Mouse (Mus musculus) c-Kit-negative CD71-positive TER-119-positive erythroid progenitor cells, embryonic 14.5 days (primary cell): ENCODE data around the gene Gm36028.

Source experiments
- DNase-seq: peaks from one replicate; pipeline ENCODE4 v3.0.0-alpha.2; 2013; ENCODE audit warnings: low read depth, low spot score

Gm36028 gene

GRCm38 (mm10) chr16:37860213-37860612 lies 733 bp downstream of the Gm36028 start:
- DNase-seq, result no peak

DNA sequence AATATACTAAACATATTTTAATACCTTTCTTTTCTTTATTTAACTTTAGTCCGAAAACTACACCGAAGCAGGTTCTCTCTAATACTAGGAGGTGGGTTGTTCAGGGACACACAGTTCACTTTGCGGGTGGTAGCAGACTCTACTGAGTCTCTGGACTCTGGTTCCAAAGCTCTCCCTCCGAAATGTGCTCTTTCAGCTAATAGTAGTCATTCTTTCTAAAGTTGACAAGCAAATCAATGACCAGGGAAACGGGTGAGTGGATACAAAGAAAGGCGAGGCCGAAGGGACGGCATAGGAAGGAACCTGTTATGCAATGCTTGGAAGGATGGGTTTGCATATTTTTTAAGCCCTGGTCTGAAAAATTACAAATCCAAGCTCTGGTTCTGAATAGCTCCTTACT lies 3.5 kb downstream of the Gm36028 start:
- no peak for DNase-seq

DNA sequence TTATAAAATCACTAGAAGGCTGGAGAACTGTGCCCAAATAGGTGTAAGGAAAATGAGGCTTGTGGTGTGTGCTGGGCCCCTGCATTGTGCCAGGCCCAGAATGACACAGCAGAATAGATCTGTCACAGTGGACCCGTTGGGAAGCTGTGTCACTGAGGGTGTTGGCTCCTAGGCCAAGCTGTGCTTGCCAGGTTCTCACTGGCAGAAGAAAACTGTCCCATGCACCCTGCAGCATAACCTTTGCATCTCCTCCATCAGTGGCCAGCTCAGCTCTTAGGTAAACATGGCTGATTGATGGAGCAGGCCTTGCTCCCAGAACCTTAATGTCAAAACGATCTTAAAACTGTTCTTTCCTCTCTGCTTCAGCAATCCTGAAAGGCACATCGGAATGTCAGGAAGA lies 4.6 kb downstream of the Gm36028 start:
- no peak for DNase-seq

GRCm38 (mm10) chr16:37855583-37855982 lies 5.4 kb downstream of the Gm36028 start:
- DNase-seq, result no peak

DNA sequence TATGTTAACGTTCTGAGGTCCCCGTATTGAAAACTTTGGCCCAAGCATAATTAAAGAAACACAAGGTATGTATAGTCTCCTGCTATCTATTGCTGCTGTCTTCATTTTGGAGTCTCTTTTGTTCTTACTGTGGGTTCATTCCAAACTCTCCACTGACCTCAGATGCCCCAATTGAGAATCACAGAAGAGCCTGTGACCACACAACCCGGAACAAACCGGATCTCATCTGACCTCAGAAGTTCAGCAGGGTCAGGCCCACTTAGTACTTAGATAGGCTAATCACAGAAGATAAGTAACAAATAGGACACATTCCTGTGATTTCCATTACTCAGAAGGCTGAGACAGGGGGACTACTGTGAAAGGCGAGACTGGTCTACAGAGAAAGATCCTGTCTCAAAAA lies 6.4 kb downstream of the Gm36028 start:
- DNase-seq, result no peak

DNA sequence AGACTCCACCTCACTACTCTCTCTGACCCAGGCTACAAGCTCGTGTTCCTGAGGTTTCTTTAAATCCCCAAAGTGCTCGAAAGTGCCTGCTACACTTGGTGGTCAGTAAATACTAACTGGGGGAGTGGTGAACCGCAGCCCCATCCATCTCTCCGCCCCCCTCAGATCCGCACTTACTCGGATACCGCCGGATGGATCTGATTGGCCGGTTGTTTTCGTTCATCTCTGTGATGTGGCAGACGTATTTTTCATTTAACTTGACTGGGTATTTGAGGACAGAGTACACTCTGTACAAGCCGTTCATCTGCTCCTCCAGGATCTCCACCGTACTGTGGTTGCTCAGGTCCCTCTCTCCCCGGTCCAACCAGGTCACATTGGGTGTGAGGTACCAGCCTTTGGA lies 6.9 kb downstream of the Gm36028 start:
- no peak for DNase-seq

DNA sequence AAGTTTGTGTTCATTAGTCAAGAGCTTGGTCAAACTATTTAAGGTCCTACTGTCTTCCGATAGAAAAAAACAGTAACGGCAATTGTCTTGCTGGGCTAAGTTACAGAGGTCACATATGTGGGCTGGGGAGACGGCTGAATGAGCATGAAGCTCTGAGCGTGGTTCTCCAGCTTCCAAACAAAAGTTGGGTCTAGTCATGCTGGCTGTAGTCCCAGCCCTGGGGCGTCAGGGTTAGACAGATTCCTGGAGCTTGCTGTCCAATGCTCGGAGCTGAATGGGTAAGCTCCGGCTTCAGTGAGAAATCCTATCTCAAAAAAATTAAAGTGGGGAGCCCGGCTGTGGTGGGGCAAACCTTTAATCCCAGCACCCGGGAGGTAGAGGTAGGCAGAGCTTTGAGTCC lies 7.7 kb downstream of the Gm36028 start:
- DNase-seq, result no peak

- no peak for DNase-seq
These were observed 9.6 kb downstream of the Gm36028 start for GRCm38 (mm10) chr16:37851366-37851765.

- no peak for DNase-seq
These were observed 13.9 kb downstream of the Gm36028 start for GRCm38 (mm10) chr16:37847081-37847480.

DNA sequence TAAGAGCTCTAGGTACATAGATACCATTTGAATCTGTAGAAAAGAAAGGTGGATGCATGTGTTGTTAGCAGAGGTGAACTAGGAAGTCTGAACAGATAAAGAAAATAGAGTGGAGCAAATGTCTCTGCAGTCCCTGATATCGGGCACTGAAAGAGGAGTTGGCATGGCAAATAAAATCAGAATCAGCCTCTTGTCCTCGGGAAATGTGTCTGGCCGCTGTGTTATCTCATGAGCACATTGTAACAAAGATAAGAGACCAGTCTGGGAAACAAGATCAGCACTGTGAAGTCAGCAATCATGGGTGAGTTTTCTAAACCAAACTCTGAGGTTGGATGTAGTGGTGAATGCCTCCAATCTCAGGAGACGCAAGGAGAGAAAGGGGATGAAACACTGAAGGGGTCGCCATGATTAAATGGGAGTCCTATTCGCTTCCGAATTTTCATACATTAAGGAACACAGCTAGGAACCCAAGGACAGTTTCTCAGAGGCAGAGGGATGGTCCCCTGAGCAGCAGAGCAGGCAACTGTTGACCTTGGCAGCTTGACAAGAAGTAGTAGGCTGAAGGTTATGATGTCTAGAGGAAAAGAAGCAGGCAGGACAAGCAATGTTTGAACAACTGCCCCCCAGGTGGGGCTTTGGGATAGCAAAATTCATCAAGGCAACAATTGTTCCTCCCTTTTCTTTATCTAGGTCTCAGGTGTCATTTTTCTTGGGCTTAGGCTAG lies 15.6 kb downstream of the Gm36028 start:
- no peak for DNase-seq

GRCm38 (mm10) chr16:37843740-37844139 lies 17.2 kb downstream of the Gm36028 start:
- no peak for DNase-seq

DNA sequence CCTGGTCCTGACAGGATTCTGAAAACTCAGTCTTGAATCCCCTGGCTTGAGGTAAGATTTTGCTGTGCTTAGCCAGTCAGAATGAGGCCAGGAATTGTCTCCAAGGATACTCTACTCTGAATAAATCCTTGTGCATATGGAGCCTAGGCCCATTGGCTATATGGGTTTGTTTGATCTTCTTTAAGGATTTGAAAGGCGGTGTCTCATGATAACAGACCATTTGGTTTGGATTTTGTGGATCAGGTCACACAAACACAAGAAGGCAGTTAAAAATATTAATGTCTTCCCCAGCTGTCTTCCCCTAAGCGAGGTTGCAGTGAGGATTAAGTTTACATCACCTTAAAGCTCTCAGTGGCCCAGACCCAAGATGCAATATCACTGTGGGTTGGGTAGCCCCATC lies 18.5 kb downstream of the Gm36028 start:
- no peak for DNase-seq

DNA sequence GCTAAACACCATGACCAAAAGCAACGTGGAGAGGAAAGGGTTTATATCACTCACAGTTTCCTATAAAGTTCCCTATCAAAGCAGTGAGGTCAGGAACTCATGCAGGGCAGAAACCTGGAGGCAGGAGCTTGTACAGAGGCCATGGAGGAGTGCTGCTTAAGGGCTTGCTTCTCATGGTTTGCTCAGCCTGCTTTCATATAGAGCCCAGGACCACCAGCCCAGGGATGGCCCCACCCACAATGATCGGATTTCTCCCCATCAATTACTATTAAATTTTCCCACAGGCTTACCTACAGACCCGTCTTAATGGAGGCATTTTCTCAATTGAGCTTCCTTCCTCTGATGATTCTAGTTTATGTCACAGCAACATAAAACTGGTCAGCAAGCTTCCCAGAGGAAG lies 23.4 kb downstream of the Gm36028 start:
- DNase-seq, result no peak

DNA sequence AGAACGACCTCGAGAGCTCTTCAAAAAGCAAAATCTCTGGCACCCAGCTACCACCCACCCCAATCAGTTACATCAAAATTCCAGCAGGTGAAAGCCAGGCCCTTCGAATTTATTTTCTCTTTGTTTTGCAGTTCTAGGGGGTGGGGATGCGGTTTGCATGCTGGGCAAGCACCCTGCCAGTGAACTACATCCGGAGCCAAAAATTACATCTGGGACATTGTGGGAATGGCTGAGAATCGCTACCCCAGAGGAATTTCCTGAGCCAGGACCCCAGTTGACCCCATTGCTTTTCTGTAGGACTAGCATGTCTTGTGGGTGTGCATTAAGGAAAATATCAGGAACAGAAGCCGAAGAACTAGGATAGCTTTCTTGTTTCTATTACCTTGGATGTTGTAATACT lies 29.9 kb downstream of the Gm36028 start:
- DNase-seq, result no peak

DNA sequence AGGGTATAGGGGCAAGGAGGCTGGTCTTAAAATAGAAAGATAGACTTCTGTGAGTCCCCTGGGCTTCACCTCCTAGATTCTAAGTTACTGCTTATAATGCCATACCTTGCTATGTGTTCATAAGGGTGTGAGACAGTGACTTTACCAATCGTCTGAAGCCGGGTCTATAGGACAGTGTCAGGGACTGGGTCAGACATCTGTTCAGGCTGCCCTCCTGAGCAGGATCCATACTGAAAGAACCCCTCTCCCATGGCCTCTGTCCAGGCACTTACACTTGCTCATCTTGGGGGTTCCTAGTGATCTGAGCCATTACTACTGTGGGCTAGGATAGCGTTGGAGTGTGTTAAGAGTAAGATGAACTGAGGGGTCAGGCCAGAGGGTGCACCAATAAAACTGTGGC lies 34.7 kb downstream of the Gm36028 start:
- DNase-seq, result no peak

DNA sequence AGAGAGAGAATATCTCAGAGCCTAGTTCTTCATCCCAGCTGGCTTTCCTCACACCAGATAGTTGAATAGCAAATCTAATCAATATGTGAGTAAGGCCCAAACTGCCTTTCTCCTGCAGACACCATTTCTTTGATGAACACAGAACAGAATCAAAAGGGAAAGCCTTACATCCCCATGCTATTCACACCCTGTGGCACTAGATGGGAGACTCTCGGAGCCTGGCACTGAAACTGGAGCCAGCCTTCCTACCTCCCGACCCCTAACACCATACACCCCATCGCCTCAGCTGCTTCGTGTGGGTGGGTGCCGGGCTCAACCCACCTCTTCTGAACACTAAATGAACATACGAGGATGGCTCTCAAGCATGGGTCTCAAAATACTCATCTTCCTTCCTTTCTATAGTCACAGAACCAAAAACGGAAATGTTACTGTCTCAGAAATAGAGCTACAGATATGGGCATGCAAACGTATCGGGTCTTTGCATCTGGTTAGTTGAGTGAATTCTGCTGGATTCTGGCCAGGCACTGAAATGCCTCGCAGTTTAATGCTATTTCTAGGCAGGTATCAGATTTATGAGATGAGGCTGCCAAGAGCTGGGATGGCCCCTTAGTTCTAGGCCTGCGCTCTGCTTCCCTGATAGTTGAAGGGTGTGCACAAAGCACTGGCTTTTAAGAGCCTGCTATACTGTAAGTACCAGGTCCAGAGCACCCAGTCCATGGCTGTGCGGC lies 36.0 kb downstream of the Gm36028 start:
- DNase-seq, result no peak

DNA sequence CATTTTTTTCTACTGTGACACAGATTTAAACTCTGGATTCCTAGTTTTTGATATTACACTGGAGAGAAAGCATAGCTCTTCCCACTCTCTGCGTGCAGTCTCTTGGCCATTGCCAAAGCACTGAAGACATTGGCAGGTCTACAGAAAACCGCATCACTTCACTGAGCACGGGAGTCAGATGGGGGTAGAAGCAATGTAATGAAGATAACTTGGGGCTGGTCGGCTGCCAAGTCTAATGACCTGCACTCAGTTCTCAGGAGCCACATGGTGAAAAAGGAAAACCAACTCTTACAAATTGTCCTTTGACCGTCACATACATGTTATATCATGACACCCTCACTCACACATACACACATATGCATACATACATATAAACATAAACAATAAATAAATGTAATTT lies 37.0 kb downstream of the Gm36028 start:
- no peak for DNase-seq

DNA sequence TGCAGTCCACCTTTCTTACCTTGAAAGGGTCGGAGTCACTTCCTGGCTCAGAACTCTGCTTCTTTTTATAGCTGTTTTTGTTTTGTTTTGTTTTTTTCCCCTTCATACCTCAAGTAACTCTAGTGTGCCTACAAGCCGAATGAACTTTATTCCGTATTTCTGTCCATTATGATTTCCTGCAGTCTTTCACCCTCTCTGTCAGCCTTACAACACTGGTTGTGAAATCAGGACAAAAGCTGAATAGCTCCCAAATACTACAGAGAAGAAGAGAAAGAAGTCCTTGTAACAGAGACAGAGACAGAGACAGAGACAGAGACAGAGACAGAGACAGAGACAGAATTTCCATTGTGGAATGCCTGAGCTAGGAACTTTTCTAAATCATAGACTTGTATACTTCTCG lies 43.0 kb downstream of the Gm36028 start:
- no peak for DNase-seq

- no peak for DNase-seq
These were observed 46.5 kb downstream of the Gm36028 start for GRCm38 (mm10) chr16:37814383-37814971.

GRCm38 (mm10) chr16:37813691-37814382 lies 47.1 kb downstream of the Gm36028 start:
- no peak for DNase-seq

DNA sequence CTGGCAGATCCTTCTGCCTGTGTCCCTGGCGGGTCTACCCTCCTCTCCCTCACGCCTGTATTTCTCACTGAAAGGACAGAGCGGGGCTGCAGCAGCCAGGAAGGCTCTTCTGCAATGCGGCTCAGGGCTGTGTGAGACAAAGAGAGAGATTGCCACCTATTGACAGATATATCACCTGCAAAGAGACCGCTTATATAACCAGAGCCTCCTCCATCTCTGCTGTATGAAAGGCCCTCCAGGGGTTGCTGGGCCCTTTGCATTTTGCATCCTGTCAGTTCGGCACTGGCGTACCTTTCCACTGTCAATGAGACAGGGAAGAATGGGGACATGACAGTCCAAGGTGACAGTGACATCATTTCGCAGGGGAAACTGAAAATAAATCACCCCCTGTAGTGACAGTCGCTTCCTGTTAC lies 48.5 kb downstream of the Gm36028 start:
- DNase-seq, result no peak

- no peak for DNase-seq
These were observed 49.1 kb downstream of the Gm36028 start for GRCm38 (mm10) chr16:37811874-37812273.
